Mouse (Mus musculus): ENCODE data around the gene Natd1. TPM values are rescaled to one million over a fixed set of nuclear protein-coding genes. Genes with fewer than 3 reads are reported as not detected.

Gene Natd1
- polyA plus RNA-seq, 1 experiment from 2014 or later: 32.5 TPM

DNA sequence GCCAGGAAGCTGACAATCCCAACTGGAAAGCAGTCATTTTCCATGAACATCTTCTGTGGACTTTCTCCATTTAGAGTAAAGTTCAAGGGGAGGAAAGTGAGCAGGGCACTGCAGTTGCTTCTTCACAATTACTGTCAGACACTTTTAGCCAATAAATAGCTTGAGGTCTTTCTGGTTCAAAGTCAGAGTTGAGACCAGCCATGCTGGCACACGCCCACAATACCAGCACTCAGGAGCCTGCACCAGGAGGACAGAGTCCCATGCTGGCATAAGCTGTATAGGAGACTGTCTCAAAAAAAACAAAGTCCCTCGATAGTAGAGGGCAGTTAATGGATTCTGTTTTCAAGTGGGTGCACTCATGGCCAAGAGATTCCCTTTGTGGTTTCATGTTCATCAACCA lies 48.5 kb downstream of the Natd1 start:
- Histone ChIP-seq H3K27me3 (ENCODE audit: control insufficient read depth, insufficient read depth, low read length) (no peaks in the 10 kb centered on the region), H3K27ac (no peak overlapping the region), H3K9me3 (ENCODE audit: control insufficient read depth, low read length) (no peaks in the 10 kb centered on the region), H3K36me3 (replicated peaks; ENCODE audit: control insufficient read depth, insufficient read depth) (peaks cover 42% of the 10 kb centered on the region), H3K4me3 (replicated peaks; ENCODE audit: low read length) (no peak overlapping the region), H3K4me2 (replicated peaks) (no peak overlapping the region), H3K9ac (no peak overlapping the region), H3K4me1 (replicated peaks; ENCODE audit: control insufficient read depth, insufficient read depth, low read length) (no peaks in the 10 kb centered on the region)
- ATAC-seq (ENCODE audit: low FRiP score) (no peak), DNase-seq (ENCODE audit: low spot score) (no peak)
- 66% methylated on average over 2 of the region's 2 CpGs for WGBS

DNA sequence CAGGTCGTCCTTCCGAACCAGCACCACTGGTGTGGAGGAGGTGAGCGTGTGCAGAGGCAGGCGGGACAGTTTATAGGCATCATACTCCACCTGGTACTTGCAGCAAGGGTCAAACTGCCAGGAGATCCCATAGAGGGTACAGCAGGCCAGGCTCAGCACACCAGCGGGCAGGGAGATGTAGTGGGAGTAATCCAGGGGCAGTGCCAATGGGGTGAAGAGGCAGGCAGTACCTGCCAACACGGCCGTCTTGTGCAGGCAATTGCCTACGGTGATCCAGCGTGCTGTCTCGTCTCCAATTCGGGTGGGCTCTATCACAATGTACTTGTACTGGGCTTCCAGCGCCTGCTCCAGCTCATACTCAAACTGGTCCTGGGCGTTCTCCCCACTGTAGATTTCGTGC lies 49.6 kb downstream of the Natd1 start:
- Histone ChIP-seq H3K27me3 (ENCODE audit: control insufficient read depth, insufficient read depth, low read length) (no peaks in the 10 kb centered on the region), H3K36me3 (replicated peaks; ENCODE audit: control insufficient read depth, insufficient read depth) (peaks cover 42% of the 10 kb centered on the region), H3K9ac (no peak overlapping the region), H3K27ac (no peak overlapping the region), H3K4me2 (replicated peaks) (no peak overlapping the region), H3K4me1 (replicated peaks; ENCODE audit: control insufficient read depth, insufficient read depth, low read length) (no peaks in the 10 kb centered on the region), H3K9me3 (ENCODE audit: control insufficient read depth, low read length) (no peaks in the 10 kb centered on the region), H3K4me3 (replicated peaks; ENCODE audit: low read length) (no peak overlapping the region)
- 94% methylated on average over 14 of the region's 14 CpGs for WGBS
- ATAC-seq (ENCODE audit: low FRiP score): no peak
- DNase-seq (ENCODE audit: low spot score): no peak

DNA sequence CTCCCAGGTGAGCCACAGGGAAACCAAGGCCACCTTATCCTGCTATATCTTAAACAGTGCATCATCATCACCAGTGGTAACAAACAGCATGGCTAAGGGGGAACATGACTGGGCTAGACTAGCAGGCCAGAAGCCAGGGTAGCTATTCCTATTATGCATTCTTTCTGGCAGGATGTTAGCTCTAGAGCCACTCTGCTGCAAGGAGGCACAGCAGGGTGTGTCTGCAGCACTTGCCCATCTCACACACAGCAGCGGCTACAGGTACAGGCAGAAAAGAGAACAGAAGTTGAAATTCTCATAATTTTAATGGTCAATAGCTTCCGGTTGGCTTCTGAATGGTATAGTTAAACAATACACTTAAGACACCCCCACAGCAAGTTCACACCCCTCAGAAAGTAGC lies 50.4 kb downstream of the Natd1 start:
- Histone ChIP-seq H3K9me3 (ENCODE audit: control insufficient read depth, low read length) (no peaks in the 10 kb centered on the region), H3K4me1 (replicated peaks; ENCODE audit: control insufficient read depth, insufficient read depth, low read length) (no peaks in the 10 kb centered on the region), H3K27ac (no peak overlapping the region), H3K4me3 (replicated peaks; ENCODE audit: low read length) (no peak overlapping the region), H3K9ac (no peak overlapping the region), H3K36me3 (replicated peaks; ENCODE audit: control insufficient read depth, insufficient read depth) (peaks cover 43% of the 10 kb centered on the region), H3K27me3 (ENCODE audit: control insufficient read depth, insufficient read depth, low read length) (no peaks in the 10 kb centered on the region), H3K4me2 (replicated peaks) (no peak overlapping the region)
- 78% methylated on average over 2 of the region's 2 CpGs for WGBS
- DNase-seq (ENCODE audit: low spot score) (no peak), ATAC-seq (ENCODE audit: low FRiP score) (no peak)

DNA sequence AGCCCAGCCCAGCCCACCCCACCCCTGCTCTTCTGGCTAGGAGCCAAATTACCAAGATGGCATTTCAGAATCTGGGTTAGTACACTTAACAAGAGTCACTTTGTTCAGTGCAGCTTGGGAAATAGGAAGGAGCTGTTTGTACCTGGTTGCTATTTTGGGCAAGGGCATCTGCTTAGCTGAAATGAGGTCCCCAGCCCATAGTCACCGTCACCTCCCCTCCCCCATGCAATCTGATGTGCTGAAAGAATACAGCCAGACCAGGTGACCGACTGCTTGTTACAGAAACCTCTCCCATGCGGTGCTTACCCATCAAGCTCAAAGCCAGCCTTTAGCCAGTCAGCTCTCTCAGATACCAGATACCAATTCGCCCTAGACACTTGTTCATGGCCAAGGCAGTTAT lies 51.4 kb downstream of the Natd1 start:
- Histone ChIP-seq H3K36me3 (replicated peaks; ENCODE audit: control insufficient read depth, insufficient read depth) (peaks cover 52% of the 10 kb centered on the region), H3K4me1 (replicated peaks; ENCODE audit: control insufficient read depth, insufficient read depth, low read length) (no peaks in the 10 kb centered on the region), H3K27me3 (ENCODE audit: control insufficient read depth, insufficient read depth, low read length) (no peaks in the 10 kb centered on the region), H3K27ac (no peak overlapping the region), H3K4me3 (replicated peaks; ENCODE audit: low read length) (no peak overlapping the region), H3K9ac (no peak overlapping the region), H3K9me3 (ENCODE audit: control insufficient read depth, low read length) (no peaks in the 10 kb centered on the region), H3K4me2 (replicated peaks) (no peak overlapping the region)
- ATAC-seq (ENCODE audit: low FRiP score): no peak
- no peak for DNase-seq (ENCODE audit: low spot score)
- 77% methylated on average over 4 of the region's 4 CpGs for WGBS

DNA sequence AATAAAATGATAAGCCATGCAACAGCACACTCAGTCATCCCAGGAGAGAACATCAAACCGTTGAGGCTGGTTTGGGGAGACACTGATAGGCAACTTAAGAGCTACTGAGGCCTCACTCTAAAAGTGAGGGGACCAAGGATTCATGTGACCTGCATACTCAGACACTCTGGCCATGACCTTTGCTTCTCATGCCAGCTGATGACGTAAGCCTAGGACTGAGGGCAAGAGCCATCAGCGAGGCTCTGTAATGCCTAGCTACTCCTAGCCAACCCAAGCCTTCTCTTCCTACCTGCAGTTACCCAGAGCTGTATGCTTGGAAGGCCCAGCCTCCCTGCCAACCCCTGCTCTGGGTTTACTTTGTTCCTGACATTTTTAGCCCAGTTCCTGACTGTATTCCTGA lies 52.6 kb downstream of the Natd1 start:
- H3K36me3 ChIP-seq (replicated peaks; ENCODE audit: control insufficient read depth, insufficient read depth): peaks cover 52% of the 10 kb centered on the region
- H3K9ac ChIP-seq: no peak overlapping the region
- no peaks in the 10 kb centered on the region for H3K27me3 ChIP-seq (ENCODE audit: control insufficient read depth, insufficient read depth, low read length)
- no peak overlapping the region for H3K4me2 ChIP-seq (replicated peaks)
- no peak overlapping the region for H3K27ac ChIP-seq
- ATAC-seq (ENCODE audit: low FRiP score): no peak
- H3K9me3 ChIP-seq (ENCODE audit: control insufficient read depth, low read length): no peaks in the 10 kb centered on the region
- no peak for DNase-seq (ENCODE audit: low spot score)
- no peak overlapping the region for H3K4me3 ChIP-seq (replicated peaks; ENCODE audit: low read length)
- no peaks in the 10 kb centered on the region for H3K4me1 ChIP-seq (replicated peaks; ENCODE audit: control insufficient read depth, insufficient read depth, low read length)
- 97% methylated on average over 3 of the region's 3 CpGs for WGBS

DNA sequence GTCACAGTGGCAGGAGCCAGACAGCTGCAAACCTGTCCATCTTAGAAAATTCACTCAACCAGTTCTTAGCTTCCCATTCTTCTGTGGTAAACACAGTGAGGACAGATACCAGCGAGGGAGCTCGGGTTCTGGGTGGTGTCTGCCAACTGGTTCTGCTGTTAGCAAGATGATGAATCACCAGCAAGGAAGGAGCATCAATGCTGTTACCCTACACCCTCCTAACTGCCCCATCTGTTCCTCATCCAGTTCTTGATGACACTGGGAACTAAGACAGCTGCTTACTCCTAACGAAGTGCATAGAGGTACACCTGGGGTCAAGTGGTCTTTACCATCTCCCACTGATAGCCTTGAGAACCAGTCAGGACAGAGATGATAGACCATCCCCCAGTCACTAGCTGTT lies 58.0 kb downstream of the Natd1 start:
- Histone ChIP-seq H3K9me3 (ENCODE audit: control insufficient read depth, low read length) (no peaks in the 10 kb centered on the region), H3K9ac (no peak overlapping the region), H3K4me1 (replicated peaks; ENCODE audit: control insufficient read depth, insufficient read depth, low read length) (no peaks in the 10 kb centered on the region), H3K36me3 (replicated peaks; ENCODE audit: control insufficient read depth, insufficient read depth) (peaks cover 54% of the 10 kb centered on the region), H3K27ac (no peak overlapping the region), H3K4me2 (replicated peaks) (no peak overlapping the region), H3K4me3 (replicated peaks; ENCODE audit: low read length) (no peak overlapping the region), H3K27me3 (ENCODE audit: control insufficient read depth, insufficient read depth, low read length) (no peaks in the 10 kb centered on the region)
- 77% methylated on average over 3 of the region's 3 CpGs for WGBS
- DNase-seq (ENCODE audit: low spot score): no peak
- ATAC-seq (ENCODE audit: low FRiP score): no peak

Other genes starting within 250 kb of the Natd1 start
- 43.8 and 46.1 TPM in 2 replicates for gene Llgl1, start 215.0 kb downstream of the Natd1 start, polyA plus RNA-seq (2014; fragmentation: Nextera tagmentation; extraction: Ambion mirVana)
- gene Flii, start 187.5 kb downstream of the Natd1 start, polyA plus RNA-seq (2014; fragmentation: Nextera tagmentation; extraction: Ambion mirVana): 62.7 and 64.3 TPM in 2 replicates
- gene Mief2, start 186.4 kb downstream of the Natd1 start, polyA plus RNA-seq (2014; fragmentation: Nextera tagmentation; extraction: Ambion mirVana): 25.6 and 28.0 TPM in 2 replicates
- 7.2 and 8.0 TPM in 2 replicates for gene Top3a, start 137.4 kb downstream of the Natd1 start, polyA plus RNA-seq (2014; fragmentation: Nextera tagmentation; extraction: Ambion mirVana)
- 8.3 and 8.9 TPM in 2 replicates for gene Smcr8, start 137.2 kb downstream of the Natd1 start, polyA plus RNA-seq (2014; fragmentation: Nextera tagmentation; extraction: Ambion mirVana)
- 6.4 and 8.7 TPM in 2 replicates for gene Shmt1, start 103.0 kb downstream of the Natd1 start, polyA plus RNA-seq (2014; fragmentation: Nextera tagmentation; extraction: Ambion mirVana)
- gene Dhrs7b, start 84.1 kb downstream of the Natd1 start, polyA plus RNA-seq (2014; fragmentation: Nextera tagmentation; extraction: Ambion mirVana): 34.3 and 34.6 TPM in 2 replicates
- 52.4 and 57.7 TPM in 2 replicates for gene Tmem11, start 35.5 kb downstream of the Natd1 start, polyA plus RNA-seq (2014; fragmentation: Nextera tagmentation; extraction: Ambion mirVana)
- 23.5 and 24.3 TPM in 2 replicates for gene Map2k3, start 17.3 kb upstream of the Natd1 start, polyA plus RNA-seq (2014; fragmentation: Nextera tagmentation; extraction: Ambion mirVana)
- gene Kcnj12, start 107.8 kb upstream of the Natd1 start, polyA plus RNA-seq (2014; fragmentation: Nextera tagmentation; extraction: Ambion mirVana): 3.3 and 4.3 TPM in 2 replicates
- gene Tnfrsf13b, start 212.0 kb upstream of the Natd1 start, polyA plus RNA-seq (2014; fragmentation: Nextera tagmentation; extraction: Ambion mirVana): 0.96 and 1.1 TPM in 2 replicates

Measured in hindbrain, embryonic 14.5 days (tissue).